Mouse (Mus musculus): ENCODE measurements around the gene Dcst2. TPM values are rescaled to one million over a fixed set of nuclear protein-coding genes. Genes with fewer than 3 reads are reported as not detected.
A peak's percentile ranks its signal among the peaks of the same experiment; 100 is the strongest.

The Dcst2 gene
- polyA plus RNA-seq, 1 experiment from 2014 or later: 0.14 TPM

DNA sequence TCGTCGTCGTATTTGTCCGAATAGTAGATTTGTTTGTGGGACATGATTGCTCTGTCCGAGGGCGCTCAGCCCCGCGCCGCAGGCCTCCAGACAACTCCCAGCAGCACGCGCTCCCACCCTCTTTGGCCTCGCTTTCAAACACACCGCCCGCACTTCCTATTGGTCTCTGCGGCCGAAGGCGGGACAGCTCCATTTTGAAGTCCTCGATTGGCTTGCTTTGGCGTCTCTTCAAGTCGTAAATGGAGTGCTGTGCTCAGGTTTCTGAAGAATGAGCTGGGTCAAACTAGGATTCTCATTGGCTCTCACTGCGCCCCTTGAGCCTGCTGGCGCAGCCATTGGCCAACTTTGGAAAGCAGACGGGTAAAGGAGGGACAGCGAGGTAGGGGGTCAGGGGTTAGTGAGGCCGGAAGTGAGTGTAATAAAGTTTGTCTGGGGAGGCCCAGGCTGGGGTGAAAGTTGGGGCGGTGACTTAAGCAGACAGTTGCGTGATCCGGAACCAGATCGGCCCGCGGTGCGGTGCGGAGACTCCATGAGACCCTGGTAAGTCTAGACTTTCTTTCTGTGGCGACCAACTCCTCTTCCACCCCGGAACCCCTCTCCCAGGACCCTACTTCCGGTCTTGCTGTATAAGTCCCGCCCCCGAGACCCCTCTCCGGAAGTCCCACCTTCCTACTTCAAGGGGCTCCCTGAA lies 56.5 kb downstream of the Dcst2 start, which contains the start of the genes Cks1b and Shc1:
Cks1b (minus strand) TSS at position 214 of the 691 bp plus-strand sequence.
Shc1 (plus strand) TSS at position 274 of the 691 bp plus-strand sequence.
- DNase-seq: peak; percentile 97
- H3K4me1 ChIP-seq (ENCODE audit: control insufficient read depth, insufficient read depth, low read length): peaks cover 22% of the 10 kb centered on the region
- ATAC-seq (ENCODE audit: low FRiP score, low TSS enrichment): peak; percentile 96
- peak within 1 kb of the TSS; percentile 93 for H3K4me2 ChIP-seq (ENCODE audit: low read length)
- H3K27ac ChIP-seq (replicated peaks; ENCODE audit: low read depth, low read length): peak within 1 kb of the TSS; percentile 77
- no peaks in the 10 kb centered on the region for H3K27me3 ChIP-seq (ENCODE audit: control insufficient read depth, insufficient read depth, low read length)
- H3K4me3 ChIP-seq (replicated peaks; ENCODE audit: low read depth, low read length): peak within 1 kb of the TSS; percentile 56
- no peaks in the 10 kb centered on the region for H3K9me3 ChIP-seq (ENCODE audit: control insufficient read depth, low read length)
- peak within 1 kb of the TSS; percentile 58 for H3K9ac ChIP-seq (replicated peaks; ENCODE audit: low read length)
- peaks cover 6% of the 10 kb centered on the region for H3K36me3 ChIP-seq (ENCODE audit: control insufficient read depth, insufficient read depth, low read length)
- WGBS: under 1% methylated on average over 39 of the region's 39 CpGs

DNA sequence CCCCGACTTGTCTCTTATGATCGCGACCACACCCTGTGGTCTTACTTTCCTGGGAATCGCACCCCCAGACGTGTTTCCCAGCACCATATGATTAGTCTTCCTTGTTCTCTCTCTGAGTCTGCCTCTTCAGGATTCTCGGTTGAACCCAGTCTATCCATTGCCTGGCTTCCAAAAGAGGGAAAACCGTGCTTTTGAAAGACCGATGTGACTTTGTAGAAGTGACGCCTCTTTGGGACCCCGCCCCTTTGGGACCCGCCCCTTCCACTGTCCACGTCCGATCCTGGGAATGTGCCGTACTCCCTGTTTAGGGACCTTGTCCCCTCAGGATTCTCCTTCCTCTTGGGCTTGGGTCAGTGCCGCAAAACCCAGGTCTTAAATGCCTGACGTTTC lies 57.1 kb downstream of the Dcst2 start:
- H3K4me3 ChIP-seq (replicated peaks; ENCODE audit: low read depth, low read length): peak overlapping the region; percentile 56
- peaks cover 22% of the 10 kb centered on the region for H3K4me1 ChIP-seq (ENCODE audit: control insufficient read depth, insufficient read depth, low read length)
- H3K27me3 ChIP-seq (ENCODE audit: control insufficient read depth, insufficient read depth, low read length): no peaks in the 10 kb centered on the region
- H3K27ac ChIP-seq (replicated peaks; ENCODE audit: low read depth, low read length): peak overlapping the region; percentile 77
- DNase-seq (no peak), ATAC-seq (ENCODE audit: low FRiP score, low TSS enrichment) (peak; percentile 34)
- under 1% methylated on average over 16 of the region's 16 CpGs for WGBS
- H3K9ac ChIP-seq (replicated peaks; ENCODE audit: low read length): peak overlapping the region; percentile 58
- H3K9me3 ChIP-seq (ENCODE audit: control insufficient read depth, low read length): no peaks in the 10 kb centered on the region
- peaks cover 6% of the 10 kb centered on the region for H3K36me3 ChIP-seq (ENCODE audit: control insufficient read depth, insufficient read depth, low read length)
- H3K4me2 ChIP-seq (ENCODE audit: low read length): peak overlapping the region; percentile 93

DNA sequence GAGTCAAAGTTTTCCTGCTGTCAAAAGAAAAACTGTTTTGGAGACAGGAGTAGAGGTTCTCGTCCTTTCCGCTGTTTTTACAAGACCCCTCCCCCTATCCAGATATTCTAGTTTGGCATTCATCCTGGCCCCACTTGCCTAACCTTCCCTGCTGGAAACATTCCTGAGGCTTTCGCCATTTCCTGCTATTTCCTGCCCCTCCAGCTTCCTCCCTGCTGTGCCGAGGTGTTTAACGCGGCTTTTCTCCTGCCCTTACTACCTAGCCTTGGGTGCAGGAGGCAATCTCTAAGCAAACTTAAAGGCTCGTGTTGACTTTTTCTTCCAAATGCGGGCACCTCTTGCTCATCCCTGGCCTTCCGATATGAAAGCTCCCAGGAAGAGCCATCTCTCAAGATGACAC lies 57.8 kb downstream of the Dcst2 start:
- DNase-seq (peak; percentile 18), ATAC-seq (ENCODE audit: low FRiP score, low TSS enrichment) (no peak)
- Histone ChIP-seq H3K4me2 (ENCODE audit: low read length) (peak overlapping the region; percentile 93), H3K27ac (replicated peaks; ENCODE audit: low read depth, low read length) (peak overlapping the region; percentile 77; the same call in 1 of the 2 replicates), H3K36me3 (ENCODE audit: control insufficient read depth, insufficient read depth, low read length) (peaks cover 6% of the 10 kb centered on the region; the same call in 1 of the 2 replicates), H3K4me3 (replicated peaks; ENCODE audit: low read depth, low read length) (peak overlapping the region; percentile 56), H3K27me3 (ENCODE audit: control insufficient read depth, insufficient read depth, low read length) (no peaks in the 10 kb centered on the region), H3K4me1 (ENCODE audit: control insufficient read depth, insufficient read depth, low read length) (peaks cover 22% of the 10 kb centered on the region), H3K9me3 (ENCODE audit: control insufficient read depth, low read length) (no peaks in the 10 kb centered on the region), H3K9ac (replicated peaks; ENCODE audit: low read length) (peak overlapping the region; percentile 58)
- 6% methylated on average over 9 of the region's 9 CpGs for WGBS

DNA sequence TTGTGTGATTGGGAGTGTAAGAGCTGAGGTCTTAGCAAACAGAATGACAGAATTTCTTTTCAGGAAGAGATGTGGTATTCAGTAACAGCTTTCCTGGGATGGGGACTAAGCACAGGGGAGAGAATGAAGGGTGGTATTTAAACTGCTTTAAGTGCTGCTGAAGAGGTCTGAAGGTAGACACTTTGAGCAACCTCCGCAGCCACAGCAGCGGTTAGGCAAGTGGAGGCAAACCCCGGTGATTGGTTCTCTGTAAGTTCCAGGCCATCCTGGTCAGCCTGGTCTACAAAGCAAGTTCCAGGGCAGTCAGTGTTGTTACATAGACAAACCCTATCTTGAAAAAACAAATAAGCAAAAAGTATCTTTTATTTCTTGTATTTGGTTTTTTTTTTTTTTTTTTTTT lies 58.2 kb downstream of the Dcst2 start:
- H3K27me3 ChIP-seq (ENCODE audit: control insufficient read depth, insufficient read depth, low read length): no peaks in the 10 kb centered on the region
- H3K9ac ChIP-seq (replicated peaks; ENCODE audit: low read length): no peak overlapping the region; the same call in 1 of the 2 replicates
- peak overlapping the region; percentile 56 for H3K4me3 ChIP-seq (replicated peaks; ENCODE audit: low read depth, low read length)
- DNase-seq (no peak), ATAC-seq (ENCODE audit: low FRiP score, low TSS enrichment) (no peak)
- whole genome bisulfite sequencing: 37% methylated on average over 3 of the region's 3 CpGs
- H3K27ac ChIP-seq (replicated peaks; ENCODE audit: low read depth, low read length): no peak overlapping the region
- peak overlapping the region; percentile 93 for H3K4me2 ChIP-seq (ENCODE audit: low read length)
- H3K36me3 ChIP-seq (ENCODE audit: control insufficient read depth, insufficient read depth, low read length): peaks cover 6% of the 10 kb centered on the region; the same call in 1 of the 2 replicates
- peaks cover 22% of the 10 kb centered on the region for H3K4me1 ChIP-seq (ENCODE audit: control insufficient read depth, insufficient read depth, low read length)
- H3K9me3 ChIP-seq (ENCODE audit: control insufficient read depth, low read length): no peaks in the 10 kb centered on the region

DNA sequence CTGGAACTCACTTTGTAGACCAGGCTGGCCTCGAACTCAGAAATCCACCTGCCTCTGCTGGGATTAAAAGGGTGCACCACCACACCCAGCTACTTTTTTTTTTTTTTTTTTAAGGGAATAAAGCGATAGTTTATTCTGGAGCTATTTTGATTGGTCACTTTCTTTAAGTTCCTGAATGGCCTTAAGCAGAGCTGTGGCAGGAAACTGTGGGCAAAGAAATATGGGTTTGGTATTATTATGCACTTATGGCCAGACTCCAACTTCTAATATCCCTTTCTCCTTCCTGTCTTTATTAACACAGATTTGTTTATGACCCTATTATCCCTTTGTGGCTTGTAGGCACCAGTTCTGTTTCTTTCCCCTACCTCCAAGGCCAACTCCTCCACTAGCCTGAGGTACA lies 58.6 kb downstream of the Dcst2 start:
- Histone ChIP-seq H3K27ac (replicated peaks; ENCODE audit: low read depth, low read length) (no peak overlapping the region), H3K4me1 (ENCODE audit: control insufficient read depth, insufficient read depth, low read length) (peaks cover 22% of the 10 kb centered on the region), H3K9ac (replicated peaks; ENCODE audit: low read length) (no peak overlapping the region), H3K9me3 (ENCODE audit: control insufficient read depth, low read length) (no peaks in the 10 kb centered on the region), H3K36me3 (ENCODE audit: control insufficient read depth, insufficient read depth, low read length) (peaks cover 6% of the 10 kb centered on the region; the same call in 1 of the 2 replicates), H3K4me3 (replicated peaks; ENCODE audit: low read depth, low read length) (no peak overlapping the region), H3K4me2 (ENCODE audit: low read length) (peak overlapping the region; percentile 51; the same call in 1 of the 2 replicates), H3K27me3 (ENCODE audit: control insufficient read depth, insufficient read depth, low read length) (no peaks in the 10 kb centered on the region)
- 75% methylated on average over 2 of the region's 2 CpGs for WGBS
- ATAC-seq (ENCODE audit: low FRiP score, low TSS enrichment) (no peak), DNase-seq (no peak)

DNA sequence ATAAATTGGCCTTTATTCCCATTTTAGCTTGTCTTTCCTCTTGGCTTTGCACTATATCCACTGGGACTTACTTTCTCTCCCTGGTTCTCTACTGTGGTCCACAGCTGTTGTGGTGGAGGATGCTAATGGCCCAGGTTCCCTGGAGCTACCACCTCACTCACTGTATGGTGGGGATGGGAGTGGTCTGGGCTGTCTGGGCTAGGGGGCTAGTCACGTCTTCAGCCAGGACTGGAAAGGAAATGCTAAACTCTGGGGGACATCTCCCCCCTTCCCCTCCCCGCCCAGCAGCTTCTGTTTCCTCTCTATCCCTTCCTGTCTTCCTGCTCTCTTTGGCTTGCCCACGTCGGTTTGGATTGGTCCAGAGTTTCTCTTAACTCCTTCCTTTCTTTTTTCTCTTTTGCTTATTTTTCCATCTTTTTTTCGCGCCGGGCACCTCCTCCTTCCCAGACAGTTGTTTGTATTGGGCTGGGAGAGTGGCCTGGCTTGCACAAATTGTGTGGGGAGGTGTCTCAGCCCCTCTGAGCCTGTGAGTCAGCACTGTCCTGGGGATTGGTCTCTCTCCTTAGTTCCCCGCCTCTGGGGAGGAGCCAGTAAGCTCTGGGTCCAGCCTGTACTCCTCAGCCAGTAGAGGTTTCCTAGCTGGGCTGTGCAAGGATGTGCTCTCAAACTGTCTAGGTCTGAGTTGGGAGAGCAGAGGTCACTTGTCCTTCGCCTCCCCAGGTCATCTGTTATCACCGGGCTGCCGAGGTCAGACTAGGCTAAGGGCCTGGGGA lies 59.4 kb downstream of the Dcst2 start:
- peak overlapping the region; percentile 51 for H3K4me2 ChIP-seq (ENCODE audit: low read length)
- WGBS: 6% methylated on average over 11 of the region's 11 CpGs

DNA sequence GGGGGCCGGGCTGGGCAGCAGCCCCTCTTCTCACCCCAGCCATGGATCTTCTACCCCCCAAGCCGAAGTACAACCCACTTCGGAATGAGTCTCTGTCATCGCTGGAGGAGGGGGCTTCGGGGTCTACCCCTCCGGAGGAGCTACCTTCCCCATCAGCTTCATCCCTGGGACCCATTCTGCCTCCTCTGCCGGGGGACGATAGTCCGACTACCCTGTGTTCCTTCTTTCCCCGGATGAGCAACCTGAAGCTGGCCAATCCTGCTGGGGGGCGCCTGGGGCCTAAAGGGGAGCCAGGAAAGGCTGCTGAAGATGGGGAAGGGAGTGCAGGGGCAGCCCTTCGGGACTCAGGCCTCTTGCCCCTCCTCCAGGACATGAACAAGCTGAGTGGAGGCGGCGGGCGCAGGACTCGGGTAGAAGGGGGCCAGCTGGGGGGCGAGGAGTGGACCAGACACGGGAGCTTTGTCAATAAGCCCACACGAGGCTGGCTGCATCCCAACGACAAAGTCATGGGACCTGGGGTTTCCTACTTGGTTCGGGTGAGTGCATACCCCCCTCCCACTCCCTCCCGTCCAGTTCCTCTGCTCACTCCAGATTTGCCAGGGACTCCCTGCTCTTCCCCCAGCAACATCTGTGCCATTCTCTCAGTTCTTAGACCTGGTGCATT lies 60.2 kb downstream of the Dcst2 start:
- Histone ChIP-seq H3K4me1 (ENCODE audit: control insufficient read depth, insufficient read depth, low read length) (peaks cover 22% of the 10 kb centered on the region), H3K9me3 (ENCODE audit: control insufficient read depth, low read length) (no peaks in the 10 kb centered on the region), H3K4me3 (replicated peaks; ENCODE audit: low read depth, low read length) (peak overlapping the region; percentile 25), H3K27me3 (ENCODE audit: control insufficient read depth, insufficient read depth, low read length) (no peaks in the 10 kb centered on the region), H3K9ac (replicated peaks; ENCODE audit: low read length) (peak overlapping the region; percentile 49), H3K27ac (replicated peaks; ENCODE audit: low read depth, low read length) (no peak overlapping the region), H3K36me3 (ENCODE audit: control insufficient read depth, insufficient read depth, low read length) (peaks cover 1% of the 10 kb centered on the region; the same call in 1 of the 2 replicates), H3K4me2 (ENCODE audit: low read length) (peak overlapping the region; percentile 51)
- 8% methylated on average over 22 of the region's 22 CpGs for WGBS
- DNase-seq: peak; percentile 17
- ATAC-seq (ENCODE audit: low FRiP score, low TSS enrichment): no peak

More for the DNA sequence above, 59.4 kb downstream of the Dcst2 start:
- Histone ChIP-seq H3K27ac (replicated peaks; ENCODE audit: low read depth, low read length) (no peak overlapping the region), H3K4me1 (ENCODE audit: control insufficient read depth, insufficient read depth, low read length) (peaks cover 22% of the 10 kb centered on the region), H3K36me3 (ENCODE audit: control insufficient read depth, insufficient read depth, low read length) (0 out of 2 replicates have a peak, but pooled peaks cover under 1% of the 10 kb centered on the region), H3K9ac (replicated peaks; ENCODE audit: low read length) (peak overlapping the region; percentile 49), H3K4me3 (replicated peaks; ENCODE audit: low read depth, low read length) (peak overlapping the region; percentile 25), H3K27me3 (ENCODE audit: control insufficient read depth, insufficient read depth, low read length) (no peaks in the 10 kb centered on the region), H3K9me3 (ENCODE audit: control insufficient read depth, low read length) (no peaks in the 10 kb centered on the region)
- DNase-seq (peak; percentile 65), ATAC-seq (ENCODE audit: low FRiP score, low TSS enrichment) (no peak)

DNA sequence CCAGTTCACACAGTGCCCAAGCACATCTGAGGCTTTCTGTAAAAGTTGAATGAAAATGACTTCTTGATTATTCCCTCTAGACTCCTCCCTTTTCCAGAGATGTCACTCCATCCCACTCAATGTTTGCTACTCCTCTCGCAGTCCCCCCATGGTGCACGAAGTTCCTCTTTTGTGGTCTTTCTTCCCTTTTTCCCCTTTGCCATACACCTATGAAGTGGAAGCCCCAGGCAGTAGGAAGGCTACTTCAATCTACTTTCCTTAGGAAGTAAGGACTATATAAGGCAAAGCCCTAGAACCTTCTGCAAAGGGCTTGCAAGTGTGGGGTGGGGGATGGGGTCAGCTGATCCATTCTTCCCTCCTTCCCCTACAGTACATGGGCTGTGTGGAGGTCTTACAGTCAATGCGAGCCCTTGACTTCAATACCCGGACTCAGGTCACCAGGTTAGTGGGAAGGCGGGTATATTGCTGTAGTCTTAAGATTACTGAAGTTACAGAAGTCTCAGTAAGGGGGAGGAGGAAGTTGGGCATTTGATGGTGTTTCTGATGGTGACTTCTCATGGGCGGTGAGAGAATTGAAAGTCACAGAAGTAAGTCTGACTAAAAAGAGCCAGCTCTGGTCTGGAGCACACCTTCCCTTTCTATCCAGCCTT lies 60.9 kb downstream of the Dcst2 start:
- WGBS: 70% methylated on average over 6 of the region's 6 CpGs
- Histone ChIP-seq H3K27ac (replicated peaks; ENCODE audit: low read depth, low read length) (no peak overlapping the region), H3K9me3 (ENCODE audit: control insufficient read depth, low read length) (no peaks in the 10 kb centered on the region), H3K36me3 (ENCODE audit: control insufficient read depth, insufficient read depth, low read length) (peaks cover 7% of the 10 kb centered on the region), H3K4me2 (ENCODE audit: low read length) (peak overlapping the region; percentile 51), H3K27me3 (ENCODE audit: control insufficient read depth, insufficient read depth, low read length) (no peaks in the 10 kb centered on the region), H3K4me3 (replicated peaks; ENCODE audit: low read depth, low read length) (no peak overlapping the region), H3K4me1 (ENCODE audit: control insufficient read depth, insufficient read depth, low read length) (peaks cover 17% of the 10 kb centered on the region), H3K9ac (replicated peaks; ENCODE audit: low read length) (no peak overlapping the region; the same call in 1 of the 2 replicates)
- DNase-seq: no peak
- ATAC-seq (ENCODE audit: low FRiP score, low TSS enrichment): no peak
